Mouse (Mus musculus) adrenal gland, adult (tissue): ENCODE measurements around the gene Kcnk3.

Experiments used
- DNase-seq, 2 experiments: peaks; one replicate each; pipeline ENCODE4 v3.0.0; 2022 to 2023; ENCODE audit warnings: low spot score in 1 of 2; ENCODE audit not compliant: inconsistent age in 2 of 2

The Kcnk3 gene

DNA sequence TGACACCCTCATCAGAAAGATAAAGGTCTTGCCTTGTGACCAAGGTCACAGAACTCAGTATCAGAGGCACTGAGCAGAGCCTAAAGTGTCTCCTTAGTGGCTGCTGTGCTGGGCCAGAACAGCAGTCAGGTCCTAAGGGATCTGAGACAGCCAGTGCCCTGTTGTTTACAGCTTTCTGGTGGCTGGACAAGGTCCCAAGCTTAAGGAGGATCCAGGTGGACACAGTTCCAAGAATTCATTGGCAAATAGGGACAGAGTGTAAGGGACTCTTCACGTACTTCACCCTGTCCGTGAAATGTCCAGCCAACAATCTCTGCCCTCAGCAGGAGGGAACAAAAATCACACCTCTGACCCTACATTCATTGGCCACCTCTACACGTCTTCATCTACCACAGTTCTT lies 40.5 kb downstream of the Kcnk3 start:
- peak; percentile 48 to 84 for DNase-seq

GRCm38 (mm10) chr5:30630401-30630800 lies 42.4 kb downstream of the Kcnk3 start:
- DNase-seq, result peak; percentile 48 to 82

DNA sequence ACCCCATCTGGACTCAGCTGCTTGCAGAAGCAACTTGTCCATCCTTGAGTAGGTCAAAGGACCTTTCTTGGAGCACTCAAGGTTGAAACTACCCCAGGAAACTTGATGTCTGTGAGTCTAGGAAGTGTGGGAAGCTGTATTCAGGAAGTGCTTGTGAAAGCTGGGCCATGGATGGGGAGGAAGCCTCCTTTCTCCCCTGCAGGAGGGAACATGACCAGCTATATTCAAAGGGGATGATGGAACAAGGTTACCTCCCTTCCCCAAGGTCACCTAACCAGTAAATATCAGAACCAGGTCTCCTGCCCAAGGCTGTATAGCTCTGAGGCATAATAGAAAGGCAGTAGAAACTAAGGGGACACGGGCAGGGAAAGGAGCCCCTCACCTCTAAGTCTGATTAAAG lies 44.2 kb downstream of the Kcnk3 start:
- DNase-seq, result peak; percentile 58 to 85

DNA sequence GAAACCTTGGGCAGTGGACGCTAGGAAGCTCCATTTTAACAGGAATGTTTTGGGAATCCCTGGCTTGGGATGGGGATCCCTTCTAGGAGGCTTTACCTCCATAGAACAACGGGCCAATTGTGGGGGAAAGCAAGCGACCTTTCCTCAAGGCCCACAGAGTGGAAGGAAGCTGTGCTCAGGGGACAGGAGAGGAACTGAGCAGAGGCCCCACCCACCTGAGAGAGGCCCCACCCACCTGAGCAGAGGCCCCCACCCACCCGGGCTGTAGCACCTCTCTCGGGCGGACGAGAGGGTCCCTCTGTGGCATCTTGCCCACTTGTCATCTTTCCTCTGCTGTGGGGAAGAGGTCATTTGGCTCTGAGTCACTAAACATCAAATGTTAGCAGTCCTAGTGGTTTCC lies 49.0 kb downstream of the Kcnk3 start:
- DNase-seq, result peak in 1 of 2 experiments; percentile 78

DNA sequence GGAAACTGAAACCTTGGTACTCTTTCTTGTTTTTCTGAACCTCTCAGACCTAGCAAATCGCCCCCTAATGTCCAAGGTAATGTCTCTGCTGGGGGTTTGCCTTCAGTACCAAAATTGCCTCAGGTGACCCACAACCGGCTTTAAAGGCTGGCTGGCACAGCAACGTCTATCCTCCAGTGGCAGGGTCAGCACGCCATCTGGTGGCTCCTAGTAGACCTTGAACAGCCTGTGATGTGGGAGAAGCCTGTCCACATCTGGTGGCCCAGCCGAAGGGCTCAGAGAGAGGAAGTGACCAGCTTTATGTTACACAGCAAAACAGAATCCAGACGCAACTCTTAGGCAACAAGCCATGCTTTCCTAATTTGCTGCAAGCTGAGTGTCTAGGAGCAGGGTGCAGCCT lies 50.1 kb downstream of the Kcnk3 start:
- DNase-seq, result peak; percentile 88 to 95

GRCm38 (mm10) chr5:30643477-30644179 lies 55.7 kb downstream of the Kcnk3 start:
- DNase-seq, result peak in 1 of 2 experiments; percentile 63

- DNase-seq, result peak in 1 of 2 experiments; percentile 49
Measured at GRCm38 (mm10) chr5:30646036-30646435, 58.1 kb downstream of the Kcnk3 start.

DNA sequence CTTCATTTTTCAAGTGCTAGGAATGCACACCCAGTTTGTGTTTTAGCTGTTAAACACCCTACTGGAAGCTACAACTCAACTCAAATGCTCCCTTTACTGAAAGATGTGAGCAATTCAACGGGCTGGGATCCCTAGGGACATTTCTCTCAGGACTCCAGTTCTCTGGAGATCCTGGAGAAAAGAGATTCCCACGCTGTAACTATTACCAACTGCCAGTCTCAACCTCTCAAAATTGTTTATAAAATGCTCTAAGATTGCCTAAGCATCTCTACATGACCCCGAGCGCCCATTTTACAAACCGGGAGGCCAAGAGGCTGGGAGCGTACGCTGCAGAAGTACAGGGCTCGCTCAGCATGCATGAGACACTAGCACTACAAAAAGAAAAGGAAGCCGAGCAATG lies 59.4 kb downstream of the Kcnk3 start:
- DNase-seq, result no peak

DNA sequence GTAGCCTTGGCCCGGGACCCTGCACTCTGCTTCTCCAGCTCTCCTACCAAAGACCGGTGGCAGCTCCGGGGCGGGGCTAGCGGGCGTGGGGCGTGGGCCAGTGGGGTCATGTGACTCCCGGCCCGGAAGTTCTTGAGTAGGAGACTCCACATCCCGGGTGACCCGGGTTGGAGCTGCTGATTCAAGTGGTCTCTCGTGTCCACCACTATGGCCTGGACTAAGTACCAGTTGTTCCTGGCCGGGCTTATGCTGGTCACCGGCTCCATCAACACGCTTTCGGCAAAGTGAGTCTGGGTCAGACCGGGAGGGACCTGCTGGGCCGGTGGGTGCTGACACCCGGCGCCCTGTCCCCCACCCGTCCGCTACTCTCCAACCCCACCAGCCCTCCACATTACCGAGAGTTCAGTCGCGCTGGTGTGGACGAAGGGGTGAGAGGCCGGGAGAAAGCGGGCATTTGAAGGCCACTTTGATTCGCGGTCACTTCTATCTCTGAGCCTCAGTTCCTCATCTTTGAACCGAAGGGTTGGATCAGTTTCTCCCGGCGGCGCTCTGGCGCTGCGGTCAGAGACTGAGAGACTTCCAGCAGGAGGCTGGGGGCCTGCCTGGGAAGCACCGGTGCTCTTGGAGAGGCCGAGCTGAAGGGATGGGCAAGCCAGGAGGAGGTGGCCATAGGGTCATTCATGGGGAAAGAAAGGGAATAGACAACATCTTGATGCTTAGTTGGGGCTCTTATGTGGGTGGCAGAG lies 60.0 kb downstream of the Kcnk3 start, which contains the start of gene Slc35f6:
Slc35f6 (plus strand) TSS at position 119 of the 746 bp plus-strand sequence.
- DNase-seq, result peak; percentile 94 to 98

DNA sequence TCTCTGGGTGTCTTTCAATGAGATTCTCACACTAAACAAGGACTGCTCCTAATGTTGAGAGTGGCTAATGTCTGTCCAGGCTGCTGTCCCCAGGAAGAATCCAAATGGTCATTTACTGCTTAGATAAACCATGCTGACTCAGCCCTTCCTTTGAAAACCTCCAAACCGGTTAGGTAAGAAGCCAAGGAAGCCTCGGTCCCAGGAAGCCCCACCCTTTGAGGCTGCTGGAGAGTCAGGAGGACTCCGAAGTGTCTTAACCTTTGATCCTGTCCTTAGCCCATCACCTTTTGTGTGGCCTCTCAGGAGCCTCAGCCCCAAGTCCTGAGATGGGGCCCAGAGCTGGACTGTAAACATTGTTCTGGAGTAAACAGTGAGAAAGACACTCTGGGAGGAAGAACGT lies 61.6 kb downstream of the Kcnk3 start:
- no peak for DNase-seq

- DNase-seq, result peak; percentile 70 to 86
Measured at GRCm38 (mm10) chr5:30650756-30651155, 62.8 kb downstream of the Kcnk3 start.

DNA sequence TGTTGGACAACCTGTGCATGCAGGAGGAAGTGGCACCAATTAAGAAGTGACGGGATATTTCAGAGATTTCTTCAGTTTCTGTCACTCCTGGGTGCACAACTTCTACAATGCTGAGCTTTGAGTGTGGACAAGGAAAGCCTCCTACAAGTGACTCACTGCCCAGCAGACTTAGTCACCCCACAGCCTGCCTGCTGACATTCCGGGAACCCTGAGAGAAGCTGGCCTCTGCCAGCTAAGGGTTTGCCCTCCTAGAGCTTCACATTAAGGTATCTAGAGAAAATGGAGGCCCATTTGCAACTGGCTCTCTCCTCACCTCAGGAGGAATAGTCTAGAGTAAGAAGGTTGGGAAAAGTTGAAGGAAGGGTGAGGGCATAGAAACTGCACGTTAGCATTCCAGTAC lies 63.6 kb downstream of the Kcnk3 start:
- DNase-seq, result peak; percentile 70 to 81

- no peak for DNase-seq
Measured at GRCm38 (mm10) chr5:30653246-30653645, 65.3 kb downstream of the Kcnk3 start.

GRCm38 (mm10) chr5:30655042-30655441 lies 67.1 kb downstream of the Kcnk3 start:
- no peak for DNase-seq

- DNase-seq, result no peak
Measured at GRCm38 (mm10) chr5:30655526-30656195, 67.7 kb downstream of the Kcnk3 start.

DNA sequence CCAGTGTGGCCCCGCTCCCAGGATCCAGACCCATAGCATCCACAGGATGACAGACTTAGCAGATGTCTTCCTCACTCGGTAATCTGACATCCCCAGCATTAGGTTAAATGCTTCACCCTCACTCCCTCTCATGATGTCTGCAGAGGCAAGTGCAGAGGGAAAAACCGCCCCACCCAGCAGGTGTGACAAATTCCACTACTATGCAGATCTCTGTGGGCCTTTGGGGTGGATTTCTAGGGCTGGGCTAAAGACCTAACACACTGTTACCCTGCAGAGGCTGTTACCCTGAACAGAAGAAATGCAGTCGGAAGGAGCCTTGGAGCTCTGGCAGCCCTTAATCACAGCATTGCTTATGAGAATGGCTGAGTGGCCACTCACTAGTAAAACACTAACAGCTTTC lies 71.1 kb downstream of the Kcnk3 start:
- peak in 1 of 2 experiments; percentile 20 for DNase-seq

DNA sequence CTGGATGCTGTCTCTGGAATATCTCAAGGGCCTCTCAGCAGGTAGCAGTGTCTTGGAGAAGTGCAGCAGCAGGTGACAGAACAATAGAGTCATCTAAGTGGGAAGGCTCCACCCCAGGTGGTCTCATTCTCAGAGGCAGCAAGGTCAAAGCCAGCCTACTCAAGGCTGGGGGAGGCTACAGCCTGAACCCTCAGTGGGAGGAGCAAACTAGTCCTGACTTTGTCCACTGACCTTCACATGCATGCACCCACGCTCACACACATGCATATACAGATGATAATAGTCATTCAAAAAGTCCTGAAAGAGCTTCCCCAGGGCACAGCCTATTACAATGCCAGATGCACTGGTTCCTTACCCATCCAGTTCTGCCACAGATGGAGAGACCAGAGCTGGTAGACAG lies 72.3 kb downstream of the Kcnk3 start:
- DNase-seq, result peak in 1 of 2 experiments; percentile 19

- DNase-seq, result peak in 1 of 2 experiments; percentile 22
Measured at GRCm38 (mm10) chr5:30660813-30661212, 72.8 kb downstream of the Kcnk3 start.

DNA sequence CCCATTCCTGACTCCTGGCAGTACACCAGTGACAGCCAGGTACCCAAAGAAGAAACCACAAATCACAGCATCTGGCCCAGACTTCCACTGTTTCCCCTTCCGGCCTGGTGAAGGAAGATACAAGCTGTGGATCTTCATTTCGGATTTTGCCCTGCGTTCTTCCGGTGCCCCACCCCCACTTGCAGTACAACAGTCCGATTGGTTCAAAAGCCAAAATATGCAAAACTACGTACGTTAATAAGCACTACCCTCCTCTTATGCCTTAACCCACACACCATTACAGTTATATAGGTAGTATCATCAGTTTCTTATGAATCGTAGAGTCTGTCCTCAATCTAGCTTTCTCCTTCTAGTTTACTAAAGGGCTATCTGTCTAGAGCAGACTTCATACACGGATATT lies 77.4 kb downstream of the Kcnk3 start:
- no peak for DNase-seq

DNA sequence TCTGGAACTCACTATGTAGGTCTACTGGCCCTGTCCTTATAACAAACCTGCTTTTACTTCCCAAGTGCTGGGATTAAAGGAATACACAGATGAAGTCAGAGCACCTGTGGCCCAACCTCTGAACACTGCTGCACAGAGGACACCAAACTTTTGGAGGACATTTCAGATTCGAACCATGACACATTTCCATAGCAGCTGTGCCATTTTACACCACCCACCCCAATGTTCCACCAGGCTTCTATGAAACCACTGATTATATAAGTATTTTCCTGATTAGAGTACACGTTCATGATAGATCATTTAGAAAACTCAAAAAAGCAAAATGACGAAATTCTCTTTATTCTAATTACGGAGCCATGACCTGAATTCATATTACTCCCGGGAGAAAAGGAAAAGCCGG lies 78.0 kb downstream of the Kcnk3 start:
- DNase-seq, result no peak

GRCm38 (mm10) chr5:30666391-30667195 lies 78.6 kb downstream of the Kcnk3 start, which contains the start of gene Cenpa:
Cenpa (plus strand) TSS chr5:30666777.
- DNase-seq, result peak; percentile 91 to 98
